8 mouse cellular contexts compared by ENCODE assay signal in genomic region chr7:120834426-120834825, GRCm38 (mm10). TPM values are rescaled to one million over a fixed set of nuclear protein-coding genes. Genes with fewer than 3 reads are reported as not detected.
DNase-seq lines count a peak whose midpoint lies in the region; ATAC-seq lines count a peak whose summit lies in the region.

No protein-coding gene starts in this region.

- no peaks in the 10 kb centered on the region for H3K36me3 ChIP-seq in heart, embryonic 16.5 days (ENCODE audit: control insufficient read depth, insufficient read depth)
- H3K36me3 ChIP-seq in hindbrain, embryonic 15.5 days: no peaks in the 10 kb centered on the region
- no peaks in the 10 kb centered on the region for H3K36me3 ChIP-seq in midbrain, embryonic 12.5 days

- WGBS in heart, embryonic 16.5 days: 48% methylated on average over 6 of the region's 6 CpGs
- WGBS in hindbrain, embryonic 15.5 days: 50% methylated on average over 6 of the region's 6 CpGs
- WGBS in midbrain, embryonic 12.5 days: 55% methylated on average over 6 of the region's 6 CpGs

- no peak for DNase-seq in heart, adult 18-20 months
- DNase-seq in brain, adult 2 months (ENCODE audit: low read depth, low spot score): peak; percentile 66
- no peak for DNase-seq in layer of hippocampus, postnatal 25 days (ENCODE audit: extremely low spot score in 1 of 2, low spot score in 1 of 2)
- DNase-seq in spleen, postnatal 4 days (ENCODE audit: low spot score in 2 of 2): no peak
- no peak for DNase-seq in thymus, adult 18-20 months

- H3K27me3 ChIP-seq in heart, embryonic 16.5 days (ENCODE audit: control insufficient read depth, insufficient read depth, low read length): no peaks in the 10 kb centered on the region
- peaks cover 6% of the 10 kb centered on the region; the same call in 1 of the 2 replicates for H3K27me3 ChIP-seq in hindbrain, embryonic 15.5 days
- H3K27me3 ChIP-seq in midbrain, embryonic 12.5 days: peaks cover 46% of the 10 kb centered on the region

- H3K9ac ChIP-seq in heart, embryonic 16.5 days (ENCODE audit: low read length): peak overlapping the region; percentile 70
- peak overlapping the region; percentile 42 for H3K9ac ChIP-seq in hindbrain, embryonic 15.5 days
- H3K9ac ChIP-seq in midbrain, embryonic 12.5 days (replicated peaks): 0 out of 2 replicates have a peak overlapping the region, but pooled peaks have one; percentile 28

- H3K4me1 ChIP-seq in heart, embryonic 16.5 days (ENCODE audit: control insufficient read depth, insufficient read depth, low read length): peaks cover 7% of the 10 kb centered on the region; the same call in 1 of the 2 replicates
- peaks cover 25% of the 10 kb centered on the region for H3K4me1 ChIP-seq in hindbrain, embryonic 15.5 days (replicated peaks)
- peaks cover 12% of the 10 kb centered on the region; the same call in 1 of the 2 replicates for H3K4me1 ChIP-seq in midbrain, embryonic 12.5 days

- H3K9me3 ChIP-seq in heart, embryonic 16.5 days (replicated peaks; ENCODE audit: control insufficient read depth, low read length): no peaks in the 10 kb centered on the region
- H3K9me3 ChIP-seq in hindbrain, embryonic 15.5 days: no peaks in the 10 kb centered on the region
- H3K9me3 ChIP-seq in midbrain, embryonic 12.5 days: no peaks in the 10 kb centered on the region

- H3K4me2 ChIP-seq in heart, embryonic 16.5 days (ENCODE audit: low read depth, low read length): peak overlapping the region; percentile 75
- peak overlapping the region; percentile 66 for H3K4me2 ChIP-seq in hindbrain, embryonic 15.5 days
- peak overlapping the region; percentile 57 for H3K4me2 ChIP-seq in midbrain, embryonic 12.5 days (replicated peaks)

- peak overlapping the region; percentile 40; the same call in 1 of the 2 replicates for H3K27ac ChIP-seq in heart, embryonic 16.5 days (ENCODE audit: low read length)
- H3K27ac ChIP-seq in hindbrain, embryonic 15.5 days (replicated peaks): peak overlapping the region; percentile 79
- H3K27ac ChIP-seq in midbrain, embryonic 12.5 days (replicated peaks): no peak overlapping the region

- peak overlapping the region; percentile 81 for H3K4me3 ChIP-seq in heart, embryonic 16.5 days (ENCODE audit: low read length)
- peak overlapping the region; percentile 52 for H3K4me3 ChIP-seq in hindbrain, embryonic 15.5 days
- peak overlapping the region; percentile 57 for H3K4me3 ChIP-seq in midbrain, embryonic 12.5 days

- ATAC-seq in heart, embryonic 16.5 days (replicated peaks; ENCODE audit: extremely low read depth, insufficient read depth, low FRiP score): no peak
- no peak for ATAC-seq in hindbrain, embryonic 15.5 days (ENCODE audit: low FRiP score, low read depth)
- no peak for ATAC-seq in midbrain, embryonic 12.5 days (ENCODE audit: low FRiP score, low read depth)

RNA-seq across cellular contexts. Expression of gene Eef2k, which starts 8.2 kb away (rescaled TPM):
- 35.8 and 42.5 TPM in 2 replicates for polyA plus RNA-seq in heart, embryonic 16.5 days (2015; fragmentation: Nextera tagmentation; extraction: Ambion mirVana)
- total RNA-seq in heart, adult 18-20 months (2021): 10 to 100 TPM; 23.0 to 23.5 TPM
- 32.5 and 34.3 TPM in 2 replicates for polyA plus RNA-seq in hindbrain, embryonic 15.5 days (2015; fragmentation: Nextera tagmentation; extraction: Ambion mirVana)
- polyA plus RNA-seq in midbrain, embryonic 12.5 days (2016; fragmentation: Nextera tagmentation; extraction: Ambion mirVana): 27.9 and 29.6 TPM in 2 replicates
- 10 to 100 TPM; 25.7 to 30.4 TPM for total RNA-seq in layer of hippocampus, postnatal 25 days (2021)

RNA-seq across cellular contexts. Expression of gene Gm5737, which starts 22.3 kb away (rescaled TPM):
- polyA plus RNA-seq in heart, embryonic 16.5 days (2015; fragmentation: Nextera tagmentation; extraction: Ambion mirVana): not detected in 2 replicates
- under 1 TPM; 0.20 to 0.31 TPM for total RNA-seq in heart, adult 18-20 months (2021)
- polyA plus RNA-seq in hindbrain, embryonic 15.5 days (2015; fragmentation: Nextera tagmentation; extraction: Ambion mirVana): 0.12 TPM in 1 of 2 replicates, not detected in the other
- not detected in 2 replicates for polyA plus RNA-seq in midbrain, embryonic 12.5 days (2016; fragmentation: Nextera tagmentation; extraction: Ambion mirVana)
- total RNA-seq in layer of hippocampus, postnatal 25 days (2021): not detected
